Mouse (Mus musculus) ES-Bruce4 (cell line): Measurements from ENCODE around the gene Hist1h1d.
"Not testable (repeated sequence)": the region's sequence is repeated elsewhere in the genome, so short reads cannot be mapped to it uniquely, and the experiment has no call there.

Source experiments
- CTCF ChIP-seq: IDR thresholded peaks from one replicate; pipeline ENCODE4 v1.8.1; 2011; ENCODE audit warnings: low read depth, low read length
- EP300 ChIP-seq: IDR thresholded peaks from 2 replicates; pipeline ENCODE4 v1.6.1; 2011; ENCODE audit warnings: low read depth, low read length; ENCODE audit not compliant: insufficient read depth
- POLR2A ChIP-seq: IDR thresholded peaks from one replicate; pipeline ENCODE4 v1.8.1; 2011; ENCODE audit warnings: low read length; ENCODE audit not compliant: insufficient read depth

DNA sequence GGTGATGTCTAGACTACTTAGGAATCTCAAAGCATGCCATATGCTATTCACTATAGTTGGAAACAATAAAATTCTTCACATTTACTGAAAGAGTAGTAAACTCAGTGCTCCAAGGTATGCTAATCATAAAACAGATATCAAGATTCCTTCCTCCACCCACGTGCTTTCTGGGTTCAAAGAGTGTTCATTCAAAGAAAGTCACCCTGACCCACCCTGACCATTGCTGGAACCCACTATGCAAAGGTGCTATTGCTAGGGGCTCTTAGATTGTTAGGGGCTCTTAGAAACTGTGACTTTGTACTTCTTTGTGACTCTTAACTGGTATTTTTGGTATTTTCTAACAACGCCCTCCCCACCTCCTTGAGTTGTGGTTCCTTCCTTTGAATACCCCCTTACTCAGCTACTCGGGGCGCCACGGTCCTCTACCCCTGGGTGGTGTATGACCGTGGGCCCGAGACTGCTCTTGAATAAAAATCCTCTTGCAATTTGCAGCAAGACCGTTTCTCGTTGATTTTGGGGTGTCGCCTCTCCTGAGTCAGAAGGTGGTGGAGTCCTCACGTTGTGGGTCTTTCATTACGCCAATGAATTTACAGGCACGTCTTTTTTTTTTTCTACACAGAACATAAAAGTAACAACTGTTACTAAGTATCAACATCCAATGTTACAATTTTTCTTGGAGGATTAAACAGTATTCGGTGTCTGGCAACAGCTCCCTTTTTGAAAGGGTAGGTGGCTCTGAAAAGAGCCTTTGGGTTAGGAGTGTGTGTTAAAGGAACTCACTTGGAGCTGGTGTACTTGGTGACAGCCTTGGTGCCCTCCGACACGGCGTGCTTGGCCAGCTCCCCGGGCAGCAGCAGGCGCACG lies 20.2 kb downstream of the Hist1h1d start:
- TF ChIP-seq EP300, CTCF, POLR2A: not testable (repeated sequence)
